Mouse (Mus musculus): ENCODE results near the gene D930048N14Rik.

GRCm38 (mm10) chr11:51649111-51649888, 1.5 kb upstream of the D930048N14Rik start:
- TF ChIP-seq CTCF (IDR thresholded peaks at IDR 0.05; ENCODE audit: control insufficient read depth, insufficient read depth, insufficient read length) (no peak), MAX (IDR thresholded peaks at IDR 0.05) (no peak), USF1 (IDR thresholded peaks at IDR 0.05; ENCODE audit: low read depth) (no peak)
